Mouse (Mus musculus) embryo, embryonic 11 days (tissue): ENCODE measurements around the gene Col27a1.

Experiments
- DNase-seq: peaks from one replicate; pipeline ENCODE4 v3.0.0-alpha.2; 2015

The Col27a1 gene

GRCm38 (mm10) chr4:63213907-63214621 lies at the start of gene Col27a1:
Col27a1 (plus strand) TSS chr4:63214004.
- DNase-seq: peak; percentile 82

GRCm38 (mm10) chr4:63165636-63166035 lies 48.2 kb upstream of the Col27a1 start:
- DNase-seq: no peak

- no peak for DNase-seq
Measured at GRCm38 (mm10) chr4:63166323-63166722, 47.5 kb upstream of the Col27a1 start.

- DNase-seq: no peak
Measured at GRCm38 (mm10) chr4:63170061-63170460, 43.7 kb upstream of the Col27a1 start.

- no peak for DNase-seq
Measured at GRCm38 (mm10) chr4:63171122-63171521, 42.7 kb upstream of the Col27a1 start.

- no peak for DNase-seq
Measured at GRCm38 (mm10) chr4:63171969-63172685, 41.7 kb upstream of the Col27a1 start, which contains the start of gene Kif12. Kif12 (minus strand) TSS chr4:63172131.

- DNase-seq: peak; percentile 84
Measured at GRCm38 (mm10) chr4:63181556-63181955, 32.2 kb upstream of the Col27a1 start.

- DNase-seq: peak; percentile 26
Measured at GRCm38 (mm10) chr4:63186281-63186870, 27.4 kb upstream of the Col27a1 start.

GRCm38 (mm10) chr4:63191641-63192040 lies 22.2 kb upstream of the Col27a1 start:
- no peak for DNase-seq

GRCm38 (mm10) chr4:63194366-63194765 lies 19.4 kb upstream of the Col27a1 start:
- no peak for DNase-seq

- no peak for DNase-seq
Measured at GRCm38 (mm10) chr4:63199366-63199765, 14.4 kb upstream of the Col27a1 start.

GRCm38 (mm10) chr4:63203874-63204273 lies 9.9 kb upstream of the Col27a1 start:
- no peak for DNase-seq

- DNase-seq: no peak
Measured at GRCm38 (mm10) chr4:63205583-63205982, 8.2 kb upstream of the Col27a1 start.

GRCm38 (mm10) chr4:63215185-63215992 lies 1.6 kb downstream of the Col27a1 start:
- DNase-seq: peak; percentile 87

GRCm38 (mm10) chr4:63215993-63216531 lies 2.3 kb downstream of the Col27a1 start:
- DNase-seq: peak; percentile 85

GRCm38 (mm10) chr4:63216566-63216965 lies 2.8 kb downstream of the Col27a1 start:
- peak; percentile 42 for DNase-seq

- no peak for DNase-seq
Measured at GRCm38 (mm10) chr4:63217513-63217912, 3.7 kb downstream of the Col27a1 start.

- no peak for DNase-seq
Measured at GRCm38 (mm10) chr4:63219059-63219458, 5.3 kb downstream of the Col27a1 start.

GRCm38 (mm10) chr4:63219635-63220034 lies 5.8 kb downstream of the Col27a1 start:
- DNase-seq: no peak

GRCm38 (mm10) chr4:63221096-63221958 lies 7.5 kb downstream of the Col27a1 start:
- no peak for DNase-seq

GRCm38 (mm10) chr4:63222246-63222645 lies 8.4 kb downstream of the Col27a1 start:
- DNase-seq: no peak

GRCm38 (mm10) chr4:63225373-63225772 lies 11.6 kb downstream of the Col27a1 start:
- no peak for DNase-seq
